Mouse (Mus musculus) olfactory bulb, adult 2 months (tissue): Measurements from ENCODE around the gene Spred1.

ENCODE experiments used
- CTCF ChIP-seq: fragments of 200-500 bp; IDR thresholded peaks from 2 replicates; pipeline ENCODE4 v1.5.1; 2012; ENCODE audit warnings: low read depth, mild to moderate bottlenecking, low read length, moderate library complexity; ENCODE audit not compliant: insufficient read depth
- POLR2A ChIP-seq: fragments of 200-500 bp; IDR thresholded peaks from 2 replicates; pipeline ENCODE4 v1.6.1; 2012; ENCODE audit warnings: mild to moderate bottlenecking, low read depth, low read length, moderate library complexity; ENCODE audit not compliant: insufficient read depth

DNA sequence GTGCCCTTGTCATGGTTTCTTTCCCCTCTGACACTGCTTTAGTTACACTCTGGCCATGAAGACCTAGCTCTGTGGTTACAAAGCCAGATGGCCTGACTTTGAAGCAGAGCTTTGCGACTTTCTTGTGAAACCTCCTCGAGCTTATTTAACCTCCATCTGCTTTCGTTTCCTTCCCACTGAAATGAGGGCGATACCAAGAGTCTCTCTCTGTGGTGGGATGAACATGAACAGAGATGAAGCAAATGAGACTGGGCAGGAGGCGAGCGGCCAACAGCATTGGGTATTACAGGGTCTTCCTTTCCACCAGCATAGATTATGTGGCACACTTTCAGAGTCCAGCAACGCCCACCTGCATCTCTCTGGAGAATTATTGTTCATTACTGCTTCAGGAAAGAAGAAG, 15.8 kb upstream of the Spred1 start:
- TF ChIP-seq CTCF (no peak), POLR2A (no peak)
